Mouse (Mus musculus) liver (tissue): ENCODE measurements around the gene Rhobtb1.

Source experiments
- DNase-seq: peaks from one replicate; pipeline ENCODE4 v3.0.0-alpha.2; 2020; ENCODE audit warnings: mixed read lengths

The Rhobtb1 gene

GRCm38 (mm10) chr10:69211976-69212375 is 60.7 kb downstream of the Rhobtb1 start:
- no peak for DNase-seq

- peak; percentile 75 for DNase-seq
Observed at GRCm38 (mm10) chr10:69212542-69213440, 61.6 kb downstream of the Rhobtb1 start, which contains the start of gene A930033H14Rik. Gene A930033H14Rik, minus strand, starts transcription at chr10:69213098.

- DNase-seq, result peak; percentile 28
Observed at GRCm38 (mm10) chr10:69213451-69213877, 62.2 kb downstream of the Rhobtb1 start.

GRCm38 (mm10) chr10:69213986-69214385 is 62.8 kb downstream of the Rhobtb1 start:
- peak; percentile 34 for DNase-seq

- no peak for DNase-seq
Observed at GRCm38 (mm10) chr10:69217127-69217690, 66.0 kb downstream of the Rhobtb1 start.

- peak; percentile 20 for DNase-seq
Observed at GRCm38 (mm10) chr10:69218458-69219288, 67.4 kb downstream of the Rhobtb1 start.

- no peak for DNase-seq
Observed at GRCm38 (mm10) chr10:69219289-69219626, 68.0 kb downstream of the Rhobtb1 start.

- no peak for DNase-seq
Observed at GRCm38 (mm10) chr10:69220296-69220695, 69.1 kb downstream of the Rhobtb1 start.

GRCm38 (mm10) chr10:69221148-69221547 is 69.9 kb downstream of the Rhobtb1 start:
- DNase-seq, result no peak

GRCm38 (mm10) chr10:69221955-69222354 is 70.7 kb downstream of the Rhobtb1 start:
- DNase-seq, result no peak

GRCm38 (mm10) chr10:69223232-69223631 is 72.0 kb downstream of the Rhobtb1 start:
- DNase-seq, result no peak

GRCm38 (mm10) chr10:69224276-69224675 is 73.0 kb downstream of the Rhobtb1 start:
- DNase-seq, result no peak

- DNase-seq, result no peak
Observed at GRCm38 (mm10) chr10:69225471-69225870, 74.2 kb downstream of the Rhobtb1 start.

GRCm38 (mm10) chr10:69225951-69226350 is 74.7 kb downstream of the Rhobtb1 start:
- DNase-seq, result no peak

- DNase-seq, result no peak
Observed at GRCm38 (mm10) chr10:69237185-69237584, 86.0 kb downstream of the Rhobtb1 start.

- no peak for DNase-seq
Observed at GRCm38 (mm10) chr10:69237781-69238180, 86.5 kb downstream of the Rhobtb1 start.

- DNase-seq, result no peak
Observed at GRCm38 (mm10) chr10:69238311-69238710, 87.1 kb downstream of the Rhobtb1 start.

GRCm38 (mm10) chr10:69240530-69240929 is 89.3 kb downstream of the Rhobtb1 start:
- DNase-seq, result no peak

GRCm38 (mm10) chr10:69245151-69245550 is 93.9 kb downstream of the Rhobtb1 start:
- DNase-seq, result no peak

- no peak for DNase-seq
Observed at GRCm38 (mm10) chr10:69245906-69246668, 94.9 kb downstream of the Rhobtb1 start.

- DNase-seq, result no peak
Observed at GRCm38 (mm10) chr10:69246762-69247161, 95.5 kb downstream of the Rhobtb1 start.

- no peak for DNase-seq
Observed at GRCm38 (mm10) chr10:69247311-69248033, 96.2 kb downstream of the Rhobtb1 start.
